ENCODE assay signal across 8 mouse cellular contexts in genomic region chr11:3126478-3127302, GRCm38 (mm10).
DNase-seq lines count a peak whose midpoint lies in the region; ATAC-seq and TF ChIP-seq lines count a peak whose summit lies in the region.
"Not testable (repeated sequence)": the region's sequence is repeated elsewhere in the genome, so short reads cannot be mapped to it uniquely, and the experiment has no call there.

No protein-coding gene starts in this region.

- H3K27ac ChIP-seq in left cerebral cortex, adult 2 months, result peak overlapping the region; percentile 60; the same call in 1 of the 2 replicates
- not testable (repeated sequence) for H3K27ac ChIP-seq in lung, postnatal 0 days (ENCODE audit: low read length)

- TF ChIP-seq CTCF in left cerebral cortex, adult 2 months (IDR thresholded peaks at IDR 0.05); lung, postnatal 0 days (IDR thresholded peaks at IDR 0.05): not testable (repeated sequence)

- not testable (repeated sequence) for H3K9me3 ChIP-seq in lung, postnatal 0 days (ENCODE audit: low read length)

- not testable (repeated sequence) for H3K4me2 ChIP-seq in lung, postnatal 0 days (replicated peaks; ENCODE audit: low read depth, low read length)

- intact Hi-C loops in left cerebral cortex, adult 2 months (cut with DNase I), result not testable (repeated sequence)

- TF ChIP-seq EP300 in lung, postnatal 0 days (IDR thresholded peaks at IDR 0.05), result not testable (repeated sequence)

- not testable (repeated sequence) for H3K4me1 ChIP-seq in lung, postnatal 0 days (ENCODE audit: insufficient read depth, low read depth, low read length)

- 75% methylated on average over 6 of the region's 6 CpGs for WGBS in lung, postnatal 0 days

- not testable (repeated sequence) for H3K36me3 ChIP-seq in lung, postnatal 0 days (ENCODE audit: insufficient read depth, low read length)

- not testable (repeated sequence) for H3K27me3 ChIP-seq in lung, postnatal 0 days (replicated peaks; ENCODE audit: insufficient read depth, low read length)

- H3K4me3 ChIP-seq in left cerebral cortex, adult 2 months, result peak overlapping the region; percentile 1
- not testable (repeated sequence) for H3K4me3 ChIP-seq in lung, postnatal 0 days (ENCODE audit: low read depth, low read length)

- ATAC-seq in erythroid progenitor cell, adult 5-6 weeks (replicated peaks; ENCODE audit: low FRiP score, poor library complexity, severe bottlenecking), result peak; percentile 14
- ATAC-seq in lung, postnatal 0 days, result peak; percentile 20

- peak; percentile 84 for DNase-seq in adrenal gland, postnatal 14 days
- peak; percentile 94 to 95 for DNase-seq in heart, adult 9 months (ENCODE audit: low spot score in 2 of 2)
- peak; percentile 94 for DNase-seq in kidney, adult 11 months
- peak; percentile 95 to 100 for DNase-seq in left cerebral cortex, adult 2 months (ENCODE audit: extremely low spot score in 1 of 2, low spot score in 2 of 2)
- not testable (repeated sequence) for DNase-seq in lung, postnatal 0 days (ENCODE audit: low spot score)
- peak; percentile 96 for DNase-seq in ovary, postnatal 14 days (ENCODE audit: low spot score)
- DNase-seq in thymus, postnatal 36 days, result peak; percentile 83 to 84

- not testable (repeated sequence) for H3K9ac ChIP-seq in lung, postnatal 0 days (replicated peaks; ENCODE audit: low read depth)
